Mouse (Mus musculus): ENCODE results near the gene Rnf187. TPM values are rescaled to one million over a fixed set of nuclear protein-coding genes. Genes with fewer than 3 reads are reported as not detected.

Rnf187 gene
- polyA plus RNA-seq (2017; shearing (Covaris generic)) = 199 TPM

GRCm38 (mm10) chr11:58938322-58939087 lies at the start of gene Rnf187:
Gene Rnf187 (minus strand): TSS chr11:58938916.

GRCm38 (mm10) chr11:58978027-58978705 lies 39.5 kb upstream of the Rnf187 start, which contains the start of gene Trim11:
Gene Trim11 (plus strand): TSS chr11:58978093.

GRCm38 (mm10) chr11:58954420-58955142 lies 15.9 kb upstream of the Rnf187 start, which contains the start of the genes Hist3h2a and Trim17:
Gene Hist3h2a (plus strand): TSS chr11:58954685.
Gene Trim17 (plus strand): TSS chr11:58954685.

GRCm38 (mm10) chr11:58948542-58949479 lies 10.1 kb upstream of the Rnf187 start, which contains the start of gene Hist3h2ba:
Gene Hist3h2ba (plus strand): TSS chr11:58948920.

GRCm38 (mm10) chr11:58917745-58918366 lies 20.9 kb downstream of the Rnf187 start, which contains the start of gene Btnl10:
Gene Btnl10 (plus strand): TSS chr11:58917908.

GRCm38 (mm10) chr11:58903511-58904409 lies 35.0 kb downstream of the Rnf187 start, which contains the start of gene Zfp39:
Gene Zfp39 (minus strand): TSS chr11:58904225.

Other genes with a start within 250 kb of the Rnf187 start
- not detected for gene Olfr319, start 239.8 kb downstream of the Rnf187 start, polyA plus RNA-seq (2017; shearing (Covaris generic))
- not detected for gene Olfr318, start 214.9 kb downstream of the Rnf187 start, polyA plus RNA-seq (2017; shearing (Covaris generic))
- not detected for gene Olfr317, start 199.7 kb downstream of the Rnf187 start, polyA plus RNA-seq (2017; shearing (Covaris generic))
- gene Olfr316, start 186.2 kb downstream of the Rnf187 start, polyA plus RNA-seq (2017; shearing (Covaris generic)) = not detected
- not detected for gene Olfr315, start 165.7 kb downstream of the Rnf187 start, polyA plus RNA-seq (2017; shearing (Covaris generic))
- gene Olfr314, start 156.0 kb downstream of the Rnf187 start, polyA plus RNA-seq (2017; shearing (Covaris generic)) = not detected
- not detected for gene Fam183b, start 137.0 kb downstream of the Rnf187 start, polyA plus RNA-seq (2017; shearing (Covaris generic))
- gene Olfr313, start 123.9 kb downstream of the Rnf187 start, polyA plus RNA-seq (2017; shearing (Covaris generic)) = not detected
- 0.12 TPM for gene Olfr312, start 109.7 kb downstream of the Rnf187 start, polyA plus RNA-seq (2017; shearing (Covaris generic))
- gene Olfr311, start 99.7 kb downstream of the Rnf187 start, polyA plus RNA-seq (2017; shearing (Covaris generic)) = not detected
- gene Gm12258, start 91.8 kb downstream of the Rnf187 start, polyA plus RNA-seq (2017; shearing (Covaris generic)) = 1.7 TPM
- gene 2810021J22Rik, start 71.7 kb downstream of the Rnf187 start, polyA plus RNA-seq (2017; shearing (Covaris generic)) = 3.0 TPM
- 3.0 TPM for gene Zfp39, start 34.7 kb downstream of the Rnf187 start, polyA plus RNA-seq (2017; shearing (Covaris generic))
- not detected for gene Btnl10, start 21.0 kb downstream of the Rnf187 start, polyA plus RNA-seq (2017; shearing (Covaris generic))
- gene Hist3h2ba, start 10.0 kb upstream of the Rnf187 start, polyA plus RNA-seq (2017; shearing (Covaris generic)) = 13.5 TPM
- gene Hist3h2a, start 15.8 kb upstream of the Rnf187 start, polyA plus RNA-seq (2017; shearing (Covaris generic)) = 23.4 TPM
- gene Trim17, start 15.8 kb upstream of the Rnf187 start, polyA plus RNA-seq (2017; shearing (Covaris generic)) = 0.30 TPM
- 35.4 TPM for gene Trim11, start 39.2 kb upstream of the Rnf187 start, polyA plus RNA-seq (2017; shearing (Covaris generic))
- gene Obscn, start 197.5 kb upstream of the Rnf187 start, polyA plus RNA-seq (2017; shearing (Covaris generic)) = not detected
- gene Iba57, start 224.8 kb upstream of the Rnf187 start, polyA plus RNA-seq (2017; shearing (Covaris generic)) = 16.7 TPM
- gene Gjc2, start 244.3 kb upstream of the Rnf187 start, polyA plus RNA-seq (2017; shearing (Covaris generic)) = not detected

Measured in effector memory CD4-positive, alpha-beta T cell, adult 5 months (primary cell).